Comparison of ENCODE assay signal across 30 mouse cellular contexts in genomic region chr10:120904676-120905075, GRCm38 (mm10). TPM values are rescaled to one million over a fixed set of nuclear protein-coding genes. Genes with fewer than 3 reads are reported as not detected.
"Had no signal": no experiment of that assay in that cellular context is flagged by ENCODE, and none has a peak within 500 bp of the region (broad histone marks: within the 10 kb centered on the region; RNA-seq: fewer than 3 reads in every experiment).

No protein-coding gene starts in this region.

- H3K4me3 ChIP-seq: limb, embryonic 12.5 days; limb, embryonic 13.5 days; limb, embryonic 15.5 days; liver, embryonic 12.5 days; liver, embryonic 13.5 days; liver, embryonic 15.5 days; lung, embryonic 15.5 days; megakaryocyte, embryonic 14.5 days; midbrain, embryonic 10.5 days; midbrain, embryonic 12.5 days; midbrain, embryonic 13.5 days; midbrain, embryonic 15.5 days; myocyte; neural tube, embryonic 12.5 days had no signal

- H3K36me3 ChIP-seq: limb, embryonic 12.5 days; limb, embryonic 13.5 days; limb, embryonic 15.5 days; liver, embryonic 12.5 days; liver, embryonic 13.5 days; liver, embryonic 15.5 days; lung, embryonic 15.5 days; midbrain, embryonic 10.5 days; midbrain, embryonic 12.5 days; midbrain, embryonic 13.5 days; midbrain, embryonic 15.5 days; neural tube, embryonic 12.5 days had no signal

- H3K27me3 ChIP-seq: neural tube, embryonic 12.5 days had no signal

- ATAC-seq: lung, postnatal 0 days; midbrain, embryonic 13.5 days; midbrain, embryonic 15.5 days; midbrain, embryonic 16.5 days had no signal

- H3K9me3 ChIP-seq: limb, embryonic 13.5 days; limb, embryonic 15.5 days; liver, embryonic 12.5 days; liver, embryonic 13.5 days; liver, embryonic 15.5 days; lung, embryonic 15.5 days; midbrain, embryonic 10.5 days; midbrain, embryonic 13.5 days; midbrain, embryonic 15.5 days had no signal

- H3K27ac ChIP-seq: limb, embryonic 12.5 days; limb, embryonic 13.5 days; limb, embryonic 15.5 days; liver, embryonic 12.5 days; liver, embryonic 13.5 days; liver, embryonic 14.5 days; liver, embryonic 15.5 days; lung, embryonic 15.5 days; macrophage; midbrain, embryonic 10.5 days; midbrain, embryonic 12.5 days; midbrain, embryonic 13.5 days; midbrain, embryonic 15.5 days; neural tube, embryonic 12.5 days had no signal

- H3K9ac ChIP-seq: limb, embryonic 12.5 days; limb, embryonic 13.5 days; limb, embryonic 15.5 days; liver, embryonic 12.5 days; liver, embryonic 13.5 days; liver, embryonic 14.5 days; liver, embryonic 15.5 days; liver, postnatal 0 days; lung, embryonic 14.5 days; lung, embryonic 15.5 days; midbrain, embryonic 12.5 days; midbrain, embryonic 13.5 days; midbrain, embryonic 15.5 days; neural tube, embryonic 12.5 days had no signal

- H3K4me1 ChIP-seq: liver, embryonic 15.5 days; megakaryocyte, embryonic 14.5 days; midbrain, embryonic 13.5 days; midbrain, embryonic 15.5 days; neural tube, embryonic 12.5 days had no signal

- DNase-seq: left cerebral cortex, postnatal 4 days; liver; liver, embryonic 13.5 days; liver, postnatal 0 days; lung, adult 18-20 months; lung, adult 2 months; lung, embryonic 14.5 days; lung, postnatal 10 days; lung, postnatal 14 days; lung, postnatal 36 days; lung, postnatal 4 days; midbrain, embryonic 14.5 days had no signal

RNA-seq across cellular contexts. Expression of gene Msrb3, which starts 5.8 kb away (rescaled TPM):
- total RNA-seq: monocyte, adult 5-6 weeks had no signal
